Mouse (Mus musculus): ENCODE measurements around the gene Sox18. TPM values are rescaled to one million over a fixed set of nuclear protein-coding genes. Genes with fewer than 3 reads are reported as not detected.

Gene Sox18
- total RNA-seq (2015) (not detected in 2 replicates), total RNA-seq (2017) (not detected in 2 replicates)

DNA sequence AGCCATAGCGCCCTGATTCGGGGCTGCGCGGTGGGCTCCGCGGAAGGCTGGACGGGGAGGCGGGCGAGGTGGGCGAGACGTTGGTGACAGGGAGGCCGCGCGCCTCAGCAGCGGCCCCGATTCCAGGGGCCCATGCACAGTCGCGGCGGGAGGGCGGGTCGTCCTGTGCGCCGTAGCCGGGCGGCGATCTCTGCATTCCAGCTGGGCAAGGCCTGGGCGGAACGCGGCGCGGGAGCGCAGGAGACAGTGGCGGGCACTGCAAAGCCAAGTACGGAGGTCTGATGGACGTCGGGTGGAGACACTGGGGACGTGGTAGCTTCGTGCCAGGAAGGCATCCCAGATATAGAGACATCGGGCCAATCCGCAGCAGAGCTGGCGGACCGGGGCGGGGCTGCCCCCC is at the start of gene Sox18:
Gene Sox18, minus strand, starts transcription at position 315 of the 400 bp plus-strand sequence.
- ATAC-seq (replicated peaks; ENCODE audit: poor library complexity) = no peak

GRCm38 (mm10) chr2:181721200-181721599 is 49.8 kb upstream of the Sox18 start:
- no peak for ATAC-seq (replicated peaks; ENCODE audit: poor library complexity)

GRCm38 (mm10) chr2:181720061-181720460 is 48.6 kb upstream of the Sox18 start:
- no peak for ATAC-seq (replicated peaks; ENCODE audit: poor library complexity)

DNA sequence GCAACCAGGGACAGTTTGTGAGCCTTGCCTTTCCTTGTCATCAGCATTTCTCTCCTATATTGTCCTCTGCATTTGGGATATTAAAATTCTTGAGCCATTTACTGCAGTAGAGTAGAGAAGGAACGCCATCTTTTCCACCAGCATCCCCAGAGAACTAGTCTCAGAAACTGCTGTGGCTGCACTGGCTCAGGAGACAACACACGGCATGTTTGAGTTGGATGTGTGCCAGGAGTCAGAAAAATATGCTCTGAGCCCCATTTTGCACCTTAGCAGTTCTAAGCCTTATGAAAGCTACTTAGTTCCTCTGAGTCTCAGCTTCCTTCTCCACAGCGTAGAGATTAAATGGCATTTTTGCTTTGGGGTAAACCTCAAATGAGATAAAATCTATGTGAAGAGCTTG is 45.6 kb upstream of the Sox18 start:
- no peak for ATAC-seq (replicated peaks; ENCODE audit: poor library complexity)

DNA sequence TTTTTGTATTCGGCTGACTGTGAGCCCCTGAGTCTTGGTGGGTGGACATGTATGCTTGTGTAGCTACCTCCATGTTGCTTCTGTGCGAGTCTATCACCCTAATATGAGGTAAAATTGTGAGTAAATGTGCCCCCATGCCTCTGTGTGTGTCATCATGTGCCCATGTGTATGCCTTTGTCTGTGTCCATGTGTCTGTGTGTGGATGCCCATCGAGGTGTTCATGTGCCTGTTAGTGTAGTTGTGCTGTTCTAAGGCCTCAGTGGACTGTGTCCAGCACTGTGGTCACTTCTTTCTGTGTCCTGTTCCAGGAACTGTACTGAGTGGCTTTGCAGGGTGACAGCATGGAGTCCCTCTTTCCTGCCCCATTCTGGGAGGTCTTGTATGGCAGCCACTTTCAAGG is 43.9 kb upstream of the Sox18 start:
- ATAC-seq (replicated peaks; ENCODE audit: poor library complexity) = 0 out of 2 replicates have a peak, but pooled peaks have one; percentile 1

- peak; percentile 87 for ATAC-seq (replicated peaks; ENCODE audit: poor library complexity)
These were observed 43.5 kb upstream of the Sox18 start, which contains the start of gene Oprl1 for GRCm38 (mm10) chr2:181714903-181715326. TSS of gene Oprl1 (plus strand) at chr2:181715016.

- no peak for ATAC-seq (replicated peaks; ENCODE audit: poor library complexity)
These were observed 42.3 kb upstream of the Sox18 start for GRCm38 (mm10) chr2:181713749-181714148.

- peak; percentile 93 for ATAC-seq (replicated peaks; ENCODE audit: poor library complexity)
These were observed 35.2 kb upstream of the Sox18 start for GRCm38 (mm10) chr2:181706668-181707067.

DNA sequence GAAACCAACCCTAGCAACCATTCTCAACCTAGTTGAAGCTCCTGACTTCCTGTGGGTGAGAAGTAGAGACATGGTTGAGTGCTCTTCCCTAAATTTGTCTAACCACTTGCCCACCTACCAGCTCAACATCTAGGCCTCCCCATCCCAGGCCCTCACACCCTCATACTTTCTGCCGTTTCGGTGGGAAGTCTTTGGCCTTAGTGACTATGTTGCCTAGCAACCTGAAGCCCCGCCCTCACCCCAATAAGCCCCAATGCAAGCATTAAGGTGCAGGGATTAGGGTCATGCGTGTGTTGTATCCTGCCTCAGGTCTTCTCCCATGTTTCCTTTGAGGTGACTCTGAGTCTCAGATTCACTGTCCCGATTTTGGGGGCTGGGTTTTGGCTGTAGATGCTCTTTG is 26.8 kb upstream of the Sox18 start, which contains the start of gene Lkaaear1:
Gene Lkaaear1, minus strand, starts transcription at position 202 of the 400 bp plus-strand sequence.
- ATAC-seq (replicated peaks; ENCODE audit: poor library complexity) = no peak

DNA sequence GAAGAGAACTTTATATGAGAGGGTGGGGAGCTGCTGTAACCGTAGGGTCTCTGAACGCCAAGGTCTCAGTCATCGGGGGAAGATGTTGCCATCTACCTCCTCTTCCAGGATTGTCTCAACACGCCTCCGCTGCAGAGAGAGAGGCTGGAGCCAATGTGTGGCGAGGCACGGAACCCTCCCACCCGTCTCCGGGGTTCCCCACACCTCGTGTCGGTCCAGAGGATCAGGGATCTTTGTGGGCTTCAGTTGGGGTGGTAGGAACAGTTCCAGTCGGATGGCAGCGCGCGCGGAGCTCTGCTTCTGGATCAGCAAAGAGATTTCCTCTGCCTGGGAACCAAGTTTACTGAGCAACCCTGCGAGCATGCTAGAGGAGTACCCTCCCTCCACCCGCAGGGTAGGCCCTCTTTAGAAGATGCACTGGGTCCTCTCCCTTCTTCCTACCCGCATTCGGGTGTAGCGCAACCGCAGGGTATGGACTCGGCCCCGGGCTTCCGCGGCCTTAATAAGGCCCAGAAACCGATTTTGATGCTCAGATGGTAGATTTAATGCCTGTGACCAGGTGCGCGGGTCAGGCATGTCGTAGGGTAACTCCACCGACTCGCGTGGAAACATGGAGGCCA is 25.5 kb upstream of the Sox18 start:
- ATAC-seq (replicated peaks; ENCODE audit: poor library complexity) = no peak

DNA sequence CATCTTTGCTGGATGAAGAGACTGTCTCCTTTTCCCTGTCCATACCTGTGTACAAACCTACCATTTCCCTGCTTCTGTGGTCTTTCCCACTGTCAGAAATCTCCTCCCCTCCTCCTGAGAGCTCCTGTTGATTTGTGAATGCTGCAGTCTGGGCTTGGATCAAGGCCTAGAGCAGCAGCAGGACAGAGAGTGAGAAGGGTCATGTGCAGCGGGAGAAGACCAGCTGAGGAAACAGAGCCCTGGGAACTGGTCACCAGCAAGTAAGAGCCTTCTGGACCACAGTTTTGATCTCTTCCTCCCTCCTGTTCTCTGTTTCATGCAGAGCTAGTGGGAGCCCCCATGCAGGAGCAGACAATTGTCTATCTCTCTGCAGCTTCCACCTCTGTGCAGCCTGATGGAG is 24.3 kb upstream of the Sox18 start:
- ATAC-seq (replicated peaks; ENCODE audit: poor library complexity) = no peak

DNA sequence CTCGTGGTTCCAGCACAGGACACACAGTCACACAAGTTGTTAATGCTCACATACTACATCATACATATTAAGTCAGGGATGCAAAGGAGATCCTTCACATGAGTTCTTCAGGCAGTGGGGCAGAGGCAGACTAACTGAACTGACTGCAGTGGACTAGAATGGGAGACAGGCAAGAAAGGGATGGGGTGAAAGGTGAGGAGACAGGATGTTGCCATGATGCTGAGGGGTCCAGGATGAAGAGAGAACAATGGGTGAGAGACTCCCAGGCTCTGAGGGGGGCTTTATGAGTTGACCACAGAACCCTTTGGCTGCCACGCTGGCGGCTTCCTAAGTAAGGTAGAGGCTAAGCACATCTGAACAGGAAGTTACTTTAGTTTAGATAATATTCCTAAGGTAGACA is 23.1 kb upstream of the Sox18 start:
- no peak for ATAC-seq (replicated peaks; ENCODE audit: poor library complexity)

- peak; percentile 74 for ATAC-seq (replicated peaks; ENCODE audit: poor library complexity)
These were observed 22.2 kb upstream of the Sox18 start, which contains the start of gene Rgs19 for GRCm38 (mm10) chr2:181693339-181694280. TSS of gene Rgs19 (minus strand) at chr2:181693977.

DNA sequence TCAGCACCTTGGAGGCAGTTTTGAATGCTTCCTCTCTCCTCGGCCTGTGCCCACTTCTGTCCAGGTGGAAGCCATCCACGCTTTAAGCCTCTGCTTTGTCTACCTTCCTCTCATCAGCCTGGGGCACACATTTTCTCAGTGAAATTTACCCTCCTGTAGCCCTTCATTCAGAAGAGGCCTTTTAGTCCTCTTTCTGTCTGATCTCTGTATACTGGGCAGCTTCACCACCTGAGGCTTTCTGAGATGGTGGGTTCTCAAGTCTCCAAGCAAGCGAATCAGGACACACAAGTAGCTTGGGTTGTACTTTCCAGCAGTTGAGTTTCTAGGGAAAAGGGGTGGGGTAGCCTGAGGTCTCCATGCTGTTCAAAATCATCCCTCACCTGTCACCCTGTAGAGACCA is 20.9 kb upstream of the Sox18 start:
- ATAC-seq (replicated peaks; ENCODE audit: poor library complexity) = no peak

- peak; percentile 47 for ATAC-seq (replicated peaks; ENCODE audit: poor library complexity)
These were observed 20.1 kb upstream of the Sox18 start for GRCm38 (mm10) chr2:181691571-181691970.

DNA sequence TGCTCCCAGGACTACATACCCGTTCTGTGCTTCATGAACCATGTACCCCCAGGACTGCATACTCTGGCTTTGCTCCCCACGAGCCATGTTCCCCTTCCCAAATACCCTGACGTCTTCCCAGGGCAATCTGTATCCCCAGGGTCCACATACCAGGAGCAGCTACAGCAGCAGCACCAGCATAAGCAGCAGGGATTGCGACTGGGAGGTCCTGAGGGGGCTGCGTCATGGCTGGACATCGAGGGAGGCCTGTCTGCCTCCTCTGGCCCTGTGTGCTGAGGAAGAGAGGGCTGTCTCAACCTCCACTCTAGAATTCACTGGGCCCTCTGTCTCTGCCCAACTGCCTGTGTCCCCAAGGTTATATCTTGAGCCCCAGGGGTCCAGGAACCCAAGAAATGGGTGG is 19.6 kb upstream of the Sox18 start:
- ATAC-seq (replicated peaks; ENCODE audit: poor library complexity) = no peak

GRCm38 (mm10) chr2:181689466-181690160 is 18.2 kb upstream of the Sox18 start:
- no peak for ATAC-seq (replicated peaks; ENCODE audit: poor library complexity)

DNA sequence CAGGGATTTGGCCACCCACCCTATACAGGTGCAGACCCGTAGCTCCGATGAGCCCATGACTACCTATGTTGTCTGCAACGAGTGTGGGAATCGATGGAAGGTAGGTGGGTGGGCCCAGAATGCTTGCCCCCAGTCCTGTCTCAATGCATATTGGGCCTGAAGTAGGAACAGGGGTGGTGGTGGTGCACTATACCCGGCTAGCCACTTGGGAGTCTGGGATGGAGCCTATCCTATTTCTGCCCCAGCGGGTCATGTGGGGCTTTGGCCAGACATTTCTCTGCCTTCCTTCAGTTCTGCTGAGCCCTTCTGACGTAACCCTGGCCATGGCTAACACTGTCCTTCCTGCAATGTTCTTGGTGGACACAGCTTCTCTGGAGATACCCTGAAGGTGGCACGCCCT is 16.1 kb upstream of the Sox18 start:
- no peak for ATAC-seq (replicated peaks; ENCODE audit: poor library complexity)

GRCm38 (mm10) chr2:181685686-181686085 is 14.2 kb upstream of the Sox18 start:
- no peak for ATAC-seq (replicated peaks; ENCODE audit: poor library complexity)

DNA sequence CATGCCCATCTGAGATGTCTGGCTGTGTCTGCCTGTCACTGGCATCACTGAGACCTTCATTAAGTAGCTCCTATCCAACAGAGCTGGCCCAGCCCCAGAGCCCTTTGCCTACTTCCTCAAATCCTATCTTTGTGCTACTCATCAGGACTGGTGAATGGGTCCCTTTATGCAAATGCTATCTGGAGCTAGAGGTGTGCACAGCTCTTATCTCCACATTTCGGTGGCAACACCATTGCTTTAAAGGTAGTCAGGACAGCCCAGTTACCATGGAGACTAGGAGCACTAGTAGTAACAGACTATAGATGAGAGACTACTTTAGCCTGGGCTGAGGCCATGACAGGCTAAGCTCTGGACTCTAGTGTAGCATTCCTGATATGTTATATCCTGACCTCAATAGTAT is 13.3 kb upstream of the Sox18 start:
- ATAC-seq (replicated peaks; ENCODE audit: poor library complexity) = peak; percentile 26; the same call in 1 of the 2 replicates

- ATAC-seq (replicated peaks; ENCODE audit: poor library complexity) = no peak
These were observed 11.9 kb upstream of the Sox18 start for GRCm38 (mm10) chr2:181683381-181683780.
